Comparison of ENCODE assay signal across 8 mouse cellular contexts in genomic region chr7:127016971-127017949, GRCm38 (mm10). TPM values are rescaled to one million over a fixed set of nuclear protein-coding genes. Genes with fewer than 3 reads are reported as not detected.
DNase-seq lines count a peak whose midpoint lies in the region; ATAC-seq and TF ChIP-seq lines count a peak whose summit lies in the region.

Gene Pagr1a, minus strand, starts transcription at chr7:127017352.

- H3K27me3 ChIP-seq in ES-Bruce4 (ENCODE audit: control insufficient read depth, insufficient read depth, low read length, poor library complexity, severe bottlenecking), result no peaks in the 10 kb centered on the region
- H3K27me3 ChIP-seq in forebrain, embryonic 13.5 days, result no peaks in the 10 kb centered on the region
- H3K27me3 ChIP-seq in liver, postnatal 0 days (ENCODE audit: insufficient read depth, low read length), result no peaks in the 10 kb centered on the region
- H3K27me3 ChIP-seq in neural tube, embryonic 14.5 days (ENCODE audit: control insufficient read depth, insufficient read depth, low read length), result no peaks in the 10 kb centered on the region

- peak within 1 kb of the TSS; percentile 99 for H3K4me2 ChIP-seq in forebrain, embryonic 13.5 days
- peak within 1 kb of the TSS; percentile 83 for H3K4me2 ChIP-seq in liver, postnatal 0 days (ENCODE audit: low read depth, low read length)
- peak within 1 kb of the TSS; percentile 98 for H3K4me2 ChIP-seq in neural tube, embryonic 14.5 days (ENCODE audit: low read depth, low read length)

- no peak for TF ChIP-seq EP300 in ES-Bruce4 (IDR thresholded peaks at IDR 0.05; ENCODE audit: insufficient read depth, low read depth, low read length)
- TF ChIP-seq EP300 in liver, postnatal 0 days (IDR thresholded peaks at IDR 0.05; ENCODE audit: low read depth), result peak; percentile 25; the same call in 1 of the 2 replicates

- peak; percentile 28 for TF ChIP-seq POLR2A in ES-Bruce4 (IDR thresholded peaks at IDR 0.05; ENCODE audit: insufficient read depth, low read length)

- peaks cover 5% of the 10 kb centered on the region for H3K4me1 ChIP-seq in ES-Bruce4 (ENCODE audit: control insufficient read depth, insufficient read depth, low read length)
- H3K4me1 ChIP-seq in forebrain, embryonic 13.5 days, result peaks cover 75% of the 10 kb centered on the region
- peaks cover 49% of the 10 kb centered on the region for H3K4me1 ChIP-seq in liver, postnatal 0 days (ENCODE audit: insufficient read depth)
- H3K4me1 ChIP-seq in neural tube, embryonic 14.5 days (ENCODE audit: control insufficient read depth, insufficient read depth, low read length), result peaks cover 46% of the 10 kb centered on the region

- H3K36me3 ChIP-seq in ES-Bruce4 (ENCODE audit: control insufficient read depth, insufficient read depth, low read length, poor library complexity, severe bottlenecking), result peaks cover 10% of the 10 kb centered on the region
- H3K36me3 ChIP-seq in forebrain, embryonic 13.5 days (ENCODE audit: poor library complexity, severe bottlenecking), result peaks cover 42% of the 10 kb centered on the region
- peaks cover 9% of the 10 kb centered on the region for H3K36me3 ChIP-seq in liver, postnatal 0 days (replicated peaks; ENCODE audit: insufficient read depth, low read length)
- peaks cover 4% of the 10 kb centered on the region; the same call in 1 of the 2 replicates for H3K36me3 ChIP-seq in neural tube, embryonic 14.5 days (ENCODE audit: control insufficient read depth, insufficient read depth, low read length)

- intact Hi-C loops in heart, postnatal 10 days (cut with DNase I), result loop anchor here (2.0 kb wide), 1 partner anchor 42 kb away; the partner anchor contains the start of gene Cdipt

- peak; percentile 79 for TF ChIP-seq CTCF in ES-Bruce4 (IDR thresholded peaks at IDR 0.05; ENCODE audit: low read depth, low read length)
- TF ChIP-seq CTCF in liver, postnatal 0 days (IDR thresholded peaks at IDR 0.05; ENCODE audit: low read depth), result peak; percentile 95

- H3K9me3 ChIP-seq in ES-Bruce4 (replicated peaks; ENCODE audit: control insufficient read depth, insufficient read depth, low read length, poor library complexity, severe bottlenecking), result no peaks in the 10 kb centered on the region
- H3K9me3 ChIP-seq in forebrain, embryonic 13.5 days (replicated peaks), result no peaks in the 10 kb centered on the region
- no peaks in the 10 kb centered on the region for H3K9me3 ChIP-seq in liver, postnatal 0 days (ENCODE audit: low read length)
- no peaks in the 10 kb centered on the region for H3K9me3 ChIP-seq in neural tube, embryonic 14.5 days (ENCODE audit: control insufficient read depth, low read length)

- peak within 1 kb of the TSS; percentile 63 for H3K27ac ChIP-seq in ES-Bruce4 (ENCODE audit: insufficient read depth, low read length)
- peak within 1 kb of the TSS; percentile 95 for H3K27ac ChIP-seq in forebrain, embryonic 13.5 days
- H3K27ac ChIP-seq in liver, postnatal 0 days (ENCODE audit: low read depth), result peak within 1 kb of the TSS; percentile 87
- peak within 1 kb of the TSS; percentile 94 for H3K27ac ChIP-seq in neural tube, embryonic 14.5 days (ENCODE audit: low read depth, low read length)

- 3% methylated on average over 39 of the region's 39 CpGs for WGBS in forebrain, embryonic 13.5 days
- 2% methylated on average over 39 of the region's 39 CpGs for WGBS in large intestine, adult 2 months
- 4% methylated on average over 39 of the region's 39 CpGs for WGBS in liver, postnatal 0 days (ENCODE audit: insufficient replicate concordance)
- WGBS in neural tube, embryonic 14.5 days, result 3% methylated on average over 39 of the region's 39 CpGs

- peak; percentile 28; the same call in 1 of the 2 replicates for ATAC-seq in cerebellum, adult (ENCODE audit: insufficient number of reproducible peaks, low FRiP score, low TSS enrichment)
- ATAC-seq in forebrain, embryonic 13.5 days, result peak; percentile 84
- peak; percentile 90 for ATAC-seq in liver, postnatal 0 days
- peak; percentile 84 for ATAC-seq in neural tube, embryonic 14.5 days (ENCODE audit: low read depth)

- peak within 1 kb of the TSS; percentile 71 for H3K9ac ChIP-seq in ES-Bruce4 (ENCODE audit: low read depth, poor library complexity, severe bottlenecking)
- H3K9ac ChIP-seq in forebrain, embryonic 13.5 days, result peak within 1 kb of the TSS; percentile 86
- H3K9ac ChIP-seq in liver, postnatal 0 days (replicated peaks), result peak within 1 kb of the TSS; percentile 72
- H3K9ac ChIP-seq in neural tube, embryonic 14.5 days (replicated peaks; ENCODE audit: low read depth, low read length), result peak within 1 kb of the TSS; percentile 83

- H3K4me3 ChIP-seq in ES-Bruce4 (ENCODE audit: low read depth, low read length), result peak within 1 kb of the TSS; percentile 89
- peak within 1 kb of the TSS; percentile 62 for H3K4me3 ChIP-seq in forebrain, embryonic 13.5 days
- H3K4me3 ChIP-seq in liver, postnatal 0 days (ENCODE audit: low read depth, low read length), result peak within 1 kb of the TSS; percentile 73
- peak within 1 kb of the TSS; percentile 70 for H3K4me3 ChIP-seq in neural tube, embryonic 14.5 days (ENCODE audit: low read depth, low read length)

- peak; percentile 98 for DNase-seq in heart, postnatal 10 days
- DNase-seq in large intestine, adult 2 months (ENCODE audit: low read depth, low spot score), result peak; percentile 94
- DNase-seq in liver, postnatal 0 days, result peak; percentile 97
- DNase-seq in testis, postnatal 10 days (ENCODE audit: low spot score), result peak; percentile 96

RNA-seq across cellular contexts. Expression of gene Pagr1a, which starts in this region (rescaled TPM):
- 12.7 and 27.9 TPM in 2 replicates for polyA plus RNA-seq in ES-Bruce4 (2011; ENCODE audit: insufficient read depth, insufficient read length, low read depth, missing spikeins)
- polyA plus RNA-seq in forebrain, embryonic 13.5 days (2015; fragmentation: Nextera tagmentation; extraction: Ambion mirVana), result 41.7 and 74.5 TPM in 2 replicates
- 10 to 100 TPM in 1 of 2 experiments, 1 to 10 TPM in 1; 6.4 to 19.6 TPM for total RNA-seq in heart, postnatal 10 days (2021)
- 5.3 and 11.3 TPM in 2 replicates for polyA plus RNA-seq in large intestine, adult 2 months (2012; rRNA removed)
- polyA plus RNA-seq in liver, postnatal 0 days (2015; fragmentation: Nextera tagmentation; extraction: Ambion mirVana), result 12.2 and 13.8 TPM in 2 replicates
- 30.4 and 46.9 TPM in 2 replicates for polyA plus RNA-seq in neural tube, embryonic 14.5 days (2014; fragmentation: Nextera tagmentation; extraction: Ambion mirVana)

Comparison
In these comparisons a context has a peak if more than half of its experiments do, and no peak if none do; other contexts are left out.
1. Peak in every context shown above with its lines: DNase-seq, ATAC-seq, H3K4me3 ChIP-seq and H3K27ac ChIP-seq.
2. ATAC-seq: peak in every context shown above with its lines; median percentile 90 in liver, postnatal 0 days; 84 in forebrain, embryonic 13.5 days; 84 in neural tube, embryonic 14.5 days; 28 in cerebellum, adult.